Mouse (Mus musculus) c-Kit-positive CD71-positive TER-119-negative erythroid progenitor cells, embryonic 14.5 days (primary cell): ENCODE data around the gene Gcgr.

Experiments used
- DNase-seq: peaks from one replicate; pipeline ENCODE4 v3.0.0-alpha.2; 2013; ENCODE audit warnings: low read depth

The Gcgr gene

GRCm38 (mm10) chr11:120588531-120588930, 58.0 kb downstream of the Gcgr start:
- DNase-seq, result no peak
